Mouse (Mus musculus) liver, embryonic 16.5 days (tissue): ENCODE measurements around the gene Gm21994. TPM values are rescaled to one million over a fixed set of nuclear protein-coding genes. Genes with fewer than 3 reads are reported as not detected.
"Not testable (repeated sequence)": the region's sequence is repeated elsewhere in the genome, so short reads cannot be mapped to it uniquely, and the experiment has no call there.

Experiments used
- ATAC-seq: fragments of 200-750 bp; cut with Nextera tagmentation; 2 replicates; pipeline ENCODE4 v1.8.0; 2017; ENCODE audit warnings: low read depth, mild to moderate bottlenecking, moderate number of reproducible peaks, moderate library complexity
- H3K27ac ChIP-seq: fragments of 300-500 bp; sonication (generic); 2 replicates; pipeline ENCODE4 v1.5.1; 2014; ENCODE audit warnings: mild to moderate bottlenecking, low read length
- H3K27me3 ChIP-seq: fragments of 300-500 bp; sonication (generic); 2 replicates; pipeline ENCODE4 v1.6.1; 2014; ENCODE audit warnings: low read depth, low read length, mixed read lengths; ENCODE audit not compliant: control insufficient read depth, insufficient read depth
- H3K36me3 ChIP-seq: fragments of 300-500 bp; sonication (generic); 2 replicates; pipeline ENCODE4 v1.6.1; 2014; ENCODE audit warnings: mild to moderate bottlenecking; ENCODE audit not compliant: control insufficient read depth, insufficient read depth
- H3K4me1 ChIP-seq: fragments of 300-500 bp; sonication (generic); 2 replicates; pipeline ENCODE4 v1.6.1; 2014; ENCODE audit warnings: low read depth, low read length, mixed read lengths; ENCODE audit not compliant: control insufficient read depth
- H3K4me2 ChIP-seq: fragments of 300-500 bp; sonication (generic); 2 replicates; pipeline ENCODE4 v1.6.1; 2014; ENCODE audit warnings: low read depth, low read length, mixed read lengths
- H3K4me3 ChIP-seq: fragments of 300-500 bp; sonication (generic); 2 replicates; pipeline ENCODE4 v1.5.1; 2014; ENCODE audit warnings: low read depth, mild to moderate bottlenecking, low read length
- H3K9ac ChIP-seq: fragments of 300-500 bp; sonication (generic); 2 replicates; pipeline ENCODE4 v1.6.1; 2014; ENCODE audit warnings: low read depth, low read length
- H3K9me3 ChIP-seq: fragments of 300-500 bp; sonication (generic); replicated peaks from 2 replicates; pipeline ENCODE4 v1.6.1; 2016; ENCODE audit warnings: low read length; ENCODE audit not compliant: control insufficient read depth
- WGBS: fragments of 180-500 bp; shearing (Covaris S2); extraction: QIAGEN DNeasy Blood & Tissue Kit; methylation state at CpG from one replicate; pipeline ENCODE4 v1.1.7; 2014; ENCODE audit not compliant: insufficient replicate concordance; 5-methylcytosine and 5-hydroxymethylcytosine counted together
- polyA plus RNA-seq: library from polyadenylated mRNA; unstranded; fragments of >200 nt; fragmentation: Nextera tagmentation; extraction: Ambion mirVana; gene quantifications from 2 replicates; pipeline ENCODE4 v1.2.1, GENCODE M21; 2015

Gene Gm21994
- 0.81 and 1.1 TPM in 2 replicates for polyA plus RNA-seq

DNA sequence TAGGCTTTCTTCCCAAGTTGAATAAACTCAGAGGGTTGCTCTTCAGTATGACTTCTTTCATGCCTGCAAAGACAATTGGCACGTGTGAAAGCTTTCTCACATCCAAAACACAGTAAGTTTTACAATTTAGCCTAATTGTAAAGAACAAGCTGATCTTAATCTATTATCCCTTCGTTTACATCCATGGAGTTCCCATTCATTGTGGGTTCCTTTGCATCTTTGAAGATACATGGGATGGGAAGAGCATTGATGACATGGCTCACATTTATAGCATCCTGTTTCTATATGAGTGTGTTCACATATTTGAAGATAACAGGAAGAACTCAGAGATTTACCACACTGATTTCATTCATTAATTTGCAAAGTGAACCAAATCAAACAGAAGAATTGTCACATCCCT, at the start of gene Gm21994:
Gene Gm21994 (minus strand): TSS at position 101 of the 400 bp plus-strand sequence.
- not testable (repeated sequence) for ATAC-seq, H3K9me3 ChIP-seq, H3K9ac ChIP-seq, H3K4me2 ChIP-seq, H3K4me1 ChIP-seq, H3K36me3 ChIP-seq, H3K27me3 ChIP-seq, H3K27ac ChIP-seq, H3K4me3 ChIP-seq
- 30% methylated on average over 2 of the region's 2 CpGs for WGBS

DNA sequence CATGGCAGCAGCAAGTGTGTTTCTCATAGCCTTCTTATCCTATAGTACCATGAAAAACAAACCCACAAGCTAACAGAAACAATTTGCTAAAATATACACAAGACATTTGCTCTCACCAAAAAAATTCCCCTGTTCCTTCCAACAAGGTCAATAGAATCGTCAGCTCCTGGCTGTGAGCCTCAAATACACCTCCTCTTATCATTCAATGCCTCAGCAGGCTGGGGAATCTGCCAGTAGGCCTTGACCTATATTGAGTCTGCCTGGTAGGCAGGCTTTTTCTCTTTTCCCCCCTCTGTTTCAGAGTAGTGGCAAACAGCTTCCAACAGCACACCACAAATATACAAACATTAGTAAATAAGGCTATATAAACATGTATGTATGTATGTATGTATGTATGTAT, 43.7 kb upstream of the Gm21994 start:
- H3K4me1 ChIP-seq, result no peaks in the 10 kb centered on the region
- H3K9ac ChIP-seq, result no peak overlapping the region
- H3K27ac ChIP-seq, result no peak overlapping the region
- no peaks in the 10 kb centered on the region for H3K36me3 ChIP-seq
- H3K4me3 ChIP-seq, result no peak overlapping the region
- no peaks in the 10 kb centered on the region for H3K27me3 ChIP-seq
- no peaks in the 10 kb centered on the region for H3K9me3 ChIP-seq
- no peak overlapping the region for H3K4me2 ChIP-seq
- ATAC-seq, result no peak
- WGBS, result 22% methylated on average over 1 of the region's 1 CpGs

DNA sequence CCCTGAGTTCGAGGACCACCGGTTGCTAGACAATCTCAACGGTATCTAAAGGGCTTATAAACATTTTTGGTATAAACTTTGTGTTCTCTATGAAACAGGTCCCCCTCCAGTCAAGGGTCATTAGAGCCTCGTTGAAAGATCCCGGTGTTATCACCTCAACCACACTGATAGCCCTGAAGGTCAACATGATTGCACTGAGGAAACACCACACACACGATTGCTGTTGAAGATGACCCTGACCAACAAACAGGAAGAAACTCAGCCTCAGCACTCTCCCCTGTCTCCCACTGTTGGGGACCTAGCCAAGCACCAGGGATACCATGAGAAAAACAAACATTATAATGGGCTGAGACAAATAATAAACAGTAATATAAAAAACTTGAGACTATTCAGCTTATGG, 38.3 kb upstream of the Gm21994 start:
- Histone ChIP-seq H3K36me3 (no peaks in the 10 kb centered on the region), H3K9me3 (no peaks in the 10 kb centered on the region), H3K4me1 (no peaks in the 10 kb centered on the region), H3K27ac (no peak overlapping the region), H3K27me3 (no peaks in the 10 kb centered on the region), H3K4me2 (no peak overlapping the region), H3K9ac (no peak overlapping the region), H3K4me3 (no peak overlapping the region)
- no peak for ATAC-seq
- WGBS, result 54% methylated on average over 6 of the region's 6 CpGs

DNA sequence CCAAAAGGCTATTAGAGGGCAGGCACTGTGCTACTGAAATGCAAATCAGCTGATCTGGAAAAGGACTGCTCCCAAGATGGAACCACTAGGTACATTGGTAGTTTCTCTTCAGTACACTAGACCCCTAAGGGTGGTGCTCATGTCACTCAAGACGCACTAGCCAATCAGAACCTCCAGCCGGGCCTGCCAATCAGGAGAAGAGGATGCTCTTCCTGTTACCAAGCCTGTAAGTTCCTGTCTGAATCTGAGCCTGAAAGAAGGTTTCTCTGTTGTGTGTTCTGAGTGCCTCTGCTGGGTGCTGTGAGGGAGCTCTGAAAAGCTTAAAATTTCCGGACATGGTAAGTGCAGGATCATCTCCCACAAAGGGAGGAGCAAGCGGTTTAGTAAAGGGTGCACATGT, 1.9 kb upstream of the Gm21994 start, which contains the start of gene Gm14124:
Gene Gm14124 (plus strand): TSS at position 227 of the 400 bp plus-strand sequence.
- not testable (repeated sequence) for H3K27me3 ChIP-seq, ATAC-seq, H3K9ac ChIP-seq, H3K36me3 ChIP-seq, H3K27ac ChIP-seq, H3K4me3 ChIP-seq, H3K4me2 ChIP-seq, H3K9me3 ChIP-seq, H3K4me1 ChIP-seq
- WGBS, result 46% methylated on average over 4 of the region's 4 CpGs

DNA sequence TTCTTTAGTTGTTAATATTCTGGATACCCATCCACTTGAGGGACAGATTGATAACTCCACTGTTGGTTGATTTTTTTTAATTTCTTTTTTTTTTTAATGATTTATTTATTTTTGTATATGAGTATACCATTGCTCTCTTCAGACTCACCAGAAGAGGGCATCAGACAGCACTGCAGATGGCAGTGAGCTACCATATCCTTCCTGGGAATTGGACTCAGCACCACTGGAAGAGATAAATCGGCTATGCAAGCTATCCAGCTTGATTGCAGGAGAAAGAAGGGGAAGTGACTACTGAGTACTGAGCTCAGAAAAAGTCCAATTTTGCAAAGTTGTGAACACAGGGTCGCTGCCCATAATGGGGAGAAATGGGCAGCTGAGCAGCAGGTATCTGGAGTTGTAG, 1.5 kb upstream of the Gm21994 start:
- H3K9ac ChIP-seq, H3K36me3 ChIP-seq, H3K4me1 ChIP-seq, H3K4me2 ChIP-seq, H3K27ac ChIP-seq, H3K4me3 ChIP-seq, ATAC-seq, H3K27me3 ChIP-seq, H3K9me3 ChIP-seq: not testable (repeated sequence)
- 52% methylated on average over 2 of the region's 2 CpGs for WGBS

DNA sequence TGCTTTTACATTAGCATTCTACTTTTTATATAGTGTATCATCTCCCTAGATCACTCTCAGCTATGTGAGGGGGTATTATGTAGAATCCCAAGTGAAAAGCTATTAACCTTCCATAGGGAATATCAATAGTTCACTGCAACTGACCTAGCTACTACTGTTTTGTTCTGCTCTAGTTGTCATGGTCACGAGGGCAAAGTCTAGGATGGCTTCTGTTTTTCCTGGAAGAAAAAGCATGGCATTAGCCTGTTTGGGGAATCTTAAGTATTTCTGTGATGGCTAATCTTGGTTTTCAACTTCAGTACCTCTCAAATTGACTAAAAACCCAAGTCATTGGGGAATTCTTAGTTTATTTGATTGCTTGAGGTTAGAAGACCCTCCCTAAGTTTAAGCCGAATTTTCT, 12.2 kb downstream of the Gm21994 start:
- no peaks in the 10 kb centered on the region for H3K36me3 ChIP-seq
- no peak overlapping the region for H3K4me3 ChIP-seq
- H3K27me3 ChIP-seq, result no peaks in the 10 kb centered on the region
- H3K9me3 ChIP-seq, result peaks cover 2% of the 10 kb centered on the region; the same call in 1 of the 2 replicates
- H3K27ac ChIP-seq, result no peak overlapping the region
- H3K4me2 ChIP-seq, result no peak overlapping the region
- no peaks in the 10 kb centered on the region for H3K4me1 ChIP-seq
- no peak overlapping the region for H3K9ac ChIP-seq
- no peak for ATAC-seq
- 59% methylated on average over 2 of the region's 2 CpGs for WGBS

DNA sequence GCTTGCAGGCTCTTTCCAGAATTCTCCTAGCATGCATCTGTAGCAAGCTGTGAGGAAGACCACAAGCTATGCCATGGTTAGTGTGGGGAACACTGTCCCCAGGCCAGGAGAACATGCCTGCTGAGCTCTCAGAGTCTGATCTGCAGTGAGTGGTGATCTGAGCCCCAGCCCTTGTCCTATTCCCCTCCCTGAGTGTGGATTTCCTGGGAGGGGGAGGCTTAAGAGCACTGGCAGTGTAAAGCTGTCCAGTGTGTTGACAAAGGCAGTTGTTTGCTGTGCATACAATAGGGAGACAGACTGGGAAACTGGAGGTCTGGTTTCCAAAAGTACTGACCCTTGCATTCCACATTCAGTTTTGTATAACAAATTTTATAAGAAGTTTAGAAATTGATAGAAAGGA, 32.1 kb downstream of the Gm21994 start:
- not testable (repeated sequence) for H3K4me1 ChIP-seq, H3K4me2 ChIP-seq, H3K36me3 ChIP-seq, H3K27me3 ChIP-seq, H3K9ac ChIP-seq, H3K27ac ChIP-seq, H3K9me3 ChIP-seq, H3K4me3 ChIP-seq
- ATAC-seq, result peak; percentile 75

DNA sequence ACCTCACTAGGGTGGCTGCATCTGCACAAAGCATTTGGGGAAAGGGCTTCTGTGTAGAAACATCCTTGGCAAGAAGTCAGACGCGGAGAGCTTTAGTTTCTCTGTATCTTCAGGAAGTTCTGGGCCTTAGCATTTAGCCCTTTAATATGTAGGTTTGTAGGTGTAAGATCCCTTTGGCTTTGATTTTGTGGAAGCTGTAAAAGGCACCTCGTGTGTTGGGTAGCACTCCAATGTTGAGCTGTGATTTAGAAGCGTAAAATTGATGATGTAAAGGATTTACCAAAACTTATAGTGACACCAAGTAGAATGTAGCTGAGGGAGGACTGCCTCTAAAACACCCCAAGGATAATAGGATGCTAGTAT, 37.0 kb downstream of the Gm21994 start:
- not testable (repeated sequence) for H3K4me1 ChIP-seq, H3K9ac ChIP-seq, H3K27me3 ChIP-seq, H3K36me3 ChIP-seq, H3K27ac ChIP-seq, H3K9me3 ChIP-seq, ATAC-seq
- WGBS, result 16% methylated on average over 2 of the region's 4 CpGs
- peak overlapping the region; percentile 8; the same call in 1 of the 2 replicates for H3K4me2 ChIP-seq
- H3K4me3 ChIP-seq, result peak overlapping the region; percentile 46

DNA sequence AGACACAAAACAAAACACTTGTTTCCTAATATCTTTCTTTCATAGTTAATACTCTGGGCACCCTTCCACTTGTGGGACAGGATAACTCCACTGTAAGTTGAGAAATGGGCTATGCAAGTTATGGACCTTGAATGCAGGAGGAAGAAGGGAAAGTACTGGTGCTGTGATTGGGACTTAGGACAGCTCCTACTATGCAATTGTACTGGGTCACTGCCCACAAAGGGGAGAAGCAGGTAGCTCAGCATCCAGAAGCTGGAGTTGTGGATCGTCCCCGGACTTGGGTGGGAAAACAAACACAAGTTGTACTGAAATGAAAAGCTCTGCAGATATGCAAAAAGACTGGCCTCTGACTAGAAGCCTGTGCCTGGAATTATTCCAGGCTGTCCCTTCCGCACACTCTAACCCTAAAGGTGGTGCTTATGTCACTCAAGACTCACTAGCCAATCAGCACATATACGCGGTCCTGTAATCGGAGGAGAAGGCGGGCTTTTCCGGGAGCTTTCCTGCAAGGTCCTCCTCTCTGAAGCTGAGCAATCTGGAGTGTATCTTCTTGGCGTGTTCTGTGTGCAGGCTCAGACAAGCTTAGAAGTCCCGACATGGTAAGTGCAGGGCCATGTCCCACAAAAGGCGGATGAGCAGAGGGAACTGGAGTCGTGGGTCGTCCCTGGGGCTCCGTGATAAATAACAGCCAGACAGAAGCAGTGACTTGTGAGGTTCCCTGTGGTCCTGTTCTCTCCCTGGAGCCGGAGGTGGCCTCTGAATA, 37.6 kb downstream of the Gm21994 start, which contains the start of gene Zfp937:
Gene Zfp937 (plus strand): TSS at position 474 of the 763 bp plus-strand sequence.
- Histone ChIP-seq H3K4me2 (peak within 1 kb of the TSS; percentile 42; the same call in 1 of the 2 replicates), H3K4me3 (peak within 1 kb of the TSS; percentile 46)
- peak; percentile 98 for ATAC-seq
- not testable (repeated sequence) for H3K27ac ChIP-seq, H3K9me3 ChIP-seq, H3K4me1 ChIP-seq, H3K27me3 ChIP-seq, H3K9ac ChIP-seq, H3K36me3 ChIP-seq
- WGBS, result under 1% methylated on average over 15 of the region's 15 CpGs
